Mouse (Mus musculus) frontal cortex, adult (tissue): ENCODE measurements around the gene Smyd2.

Experiments used
- ATAC-seq: cut with Nextera tagmentation; 2 replicates; pipeline ENCODE4 v1.9.2; 2017; ENCODE audit warnings: mild to moderate bottlenecking, moderate library complexity, mixed read lengths; ENCODE audit not compliant: low TSS enrichment

Smyd2 gene

GRCm38 (mm10) chr1:189921818-189922592 lies at the start of gene Smyd2:
Gene Smyd2 (minus strand): TSS chr1:189922363.
- ATAC-seq, result peak; percentile 80

- no peak for ATAC-seq
Observed at GRCm38 (mm10) chr1:189970381-189970780, 48.2 kb upstream of the Smyd2 start.

- ATAC-seq, result peak; percentile 62; the same call in 1 of the 2 replicates
Observed at GRCm38 (mm10) chr1:189968027-189968426, 45.9 kb upstream of the Smyd2 start.

- peak; percentile 98 for ATAC-seq
Observed at GRCm38 (mm10) chr1:189960481-189960880, 38.3 kb upstream of the Smyd2 start.

- no peak for ATAC-seq
Observed at GRCm38 (mm10) chr1:189959802-189960201, 37.6 kb upstream of the Smyd2 start.

GRCm38 (mm10) chr1:189951861-189952260 lies 29.7 kb upstream of the Smyd2 start:
- ATAC-seq, result no peak

GRCm38 (mm10) chr1:189947411-189947810 lies 25.2 kb upstream of the Smyd2 start:
- ATAC-seq, result no peak

GRCm38 (mm10) chr1:189946126-189946525 lies 24.0 kb upstream of the Smyd2 start:
- ATAC-seq, result no peak

GRCm38 (mm10) chr1:189941786-189942185 lies 19.6 kb upstream of the Smyd2 start:
- no peak for ATAC-seq

GRCm38 (mm10) chr1:189936436-189937105 lies 14.4 kb upstream of the Smyd2 start:
- ATAC-seq, result no peak

GRCm38 (mm10) chr1:189933480-189934202 lies 11.5 kb upstream of the Smyd2 start:
- no peak for ATAC-seq

- ATAC-seq, result no peak
Observed at GRCm38 (mm10) chr1:189932976-189933375, 10.8 kb upstream of the Smyd2 start.

GRCm38 (mm10) chr1:189932190-189932589 lies 10.0 kb upstream of the Smyd2 start:
- ATAC-seq, result no peak

- ATAC-seq, result no peak
Observed at GRCm38 (mm10) chr1:189929896-189930295, 7.7 kb upstream of the Smyd2 start.

GRCm38 (mm10) chr1:189927644-189928043 lies 5.5 kb upstream of the Smyd2 start:
- ATAC-seq, result peak; percentile 77; the same call in 1 of the 2 replicates

- ATAC-seq, result no peak
Observed at GRCm38 (mm10) chr1:189926279-189926678, 4.1 kb upstream of the Smyd2 start.

GRCm38 (mm10) chr1:189923871-189924568 lies 1.9 kb upstream of the Smyd2 start:
- no peak for ATAC-seq

GRCm38 (mm10) chr1:189923157-189923556 lies 994 bp upstream of the Smyd2 start:
- no peak for ATAC-seq

GRCm38 (mm10) chr1:189922721-189923120 lies 558 bp upstream of the Smyd2 start:
- no peak for ATAC-seq

GRCm38 (mm10) chr1:189921568-189921817 lies 670 bp downstream of the Smyd2 start:
- no peak for ATAC-seq

GRCm38 (mm10) chr1:189920701-189921567 lies 1.2 kb downstream of the Smyd2 start:
- no peak for ATAC-seq
